Mouse (Mus musculus) frontal cortex, postnatal 36 days (tissue): ENCODE data around the gene Txk.

Experiments
- DNase-seq, 2 experiments: peaks; one replicate each; pipeline ENCODE4 v3.0.0; 2022; ENCODE audit warnings: low spot score in 2 of 2

The Txk gene

DNA sequence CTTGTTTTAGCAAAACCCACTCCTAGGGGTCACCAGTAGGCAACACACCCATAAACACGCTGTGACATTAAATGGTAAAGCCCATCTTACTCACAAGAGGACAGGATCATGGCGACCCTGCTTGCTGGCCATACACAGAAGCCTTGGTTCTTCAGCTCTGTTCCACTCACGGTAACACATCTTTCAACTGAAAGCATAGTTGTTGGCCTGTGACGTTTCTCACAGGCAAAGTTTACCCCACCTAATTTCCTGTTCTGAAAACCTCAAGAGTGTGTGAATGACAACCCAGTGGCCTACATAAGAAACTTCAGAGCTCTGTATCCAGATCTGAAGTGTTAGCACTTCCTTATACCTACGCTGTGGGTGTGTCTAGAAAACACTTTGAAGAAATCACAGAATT, at the start of gene Txk:
TSS of gene Txk (minus strand) at position 193 of the 400 bp plus-strand sequence.
- DNase-seq = no peak

DNA sequence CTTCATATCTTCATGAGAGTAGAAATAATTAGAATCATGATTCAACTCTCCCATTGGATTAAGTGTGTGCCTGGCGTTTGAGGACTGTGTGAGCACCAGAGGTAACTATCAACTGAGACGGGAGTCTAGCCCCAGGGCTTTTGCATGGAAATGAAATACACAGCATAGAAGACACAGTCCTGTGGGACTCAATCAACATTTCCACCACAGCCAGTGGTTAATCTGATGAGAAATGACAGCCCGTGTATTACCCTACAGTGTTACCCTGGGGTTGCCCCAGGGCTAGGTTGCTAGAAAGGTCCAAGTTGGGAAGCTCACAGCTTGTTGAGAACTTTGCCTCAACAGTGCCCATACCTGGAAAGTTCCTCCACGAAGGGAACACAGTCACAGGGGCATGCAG, 46.0 kb upstream of the Txk start:
- no peak for DNase-seq

DNA sequence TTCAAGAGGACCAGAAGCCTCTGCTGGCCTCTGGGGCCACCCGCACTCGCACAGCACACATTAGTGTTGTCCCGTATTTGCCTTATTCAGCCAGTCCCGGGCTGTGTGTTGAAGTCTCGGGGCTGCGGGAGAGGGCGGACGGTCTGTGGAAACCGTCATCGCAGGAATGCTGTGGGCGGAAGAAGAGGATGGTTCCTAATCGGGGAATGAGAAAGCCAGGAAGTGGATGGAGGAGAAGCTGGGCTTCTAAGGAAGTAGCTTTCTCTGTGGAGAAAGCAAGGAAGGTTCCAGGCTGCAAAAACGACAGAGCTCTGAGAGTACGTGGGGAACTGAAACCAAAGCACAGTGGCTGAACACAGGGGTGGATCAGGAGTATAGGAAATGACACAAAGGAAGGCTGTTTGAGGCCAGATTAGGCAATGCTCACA, 43.6 kb upstream of the Txk start:
- no peak for DNase-seq

DNA sequence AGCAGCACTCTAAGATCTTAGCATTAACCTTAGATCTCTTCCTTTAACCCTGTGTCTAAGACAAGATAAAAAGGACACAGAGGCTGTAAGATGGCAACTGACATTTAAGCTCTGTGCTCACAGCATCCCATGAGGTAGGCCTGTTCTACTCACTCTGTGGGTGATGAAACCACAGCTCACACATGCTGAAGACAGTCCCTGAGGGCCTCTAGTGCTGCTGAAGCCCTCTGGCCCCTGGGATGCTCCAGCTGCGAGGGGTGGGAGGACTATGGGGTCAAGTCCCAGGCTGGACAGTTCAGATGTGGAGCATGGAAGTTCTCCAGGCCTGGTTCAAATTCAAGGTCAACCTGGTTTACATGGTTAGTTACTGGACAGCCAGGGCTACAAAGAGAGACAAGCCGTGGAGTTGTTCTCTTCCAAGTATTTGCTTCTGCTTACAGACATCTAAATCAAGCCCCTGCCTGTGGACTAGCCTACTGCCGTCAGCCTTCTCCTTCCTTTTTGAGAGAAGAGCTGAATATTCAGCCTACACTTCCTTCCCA, 40.8 kb upstream of the Txk start:
- DNase-seq = no peak

DNA sequence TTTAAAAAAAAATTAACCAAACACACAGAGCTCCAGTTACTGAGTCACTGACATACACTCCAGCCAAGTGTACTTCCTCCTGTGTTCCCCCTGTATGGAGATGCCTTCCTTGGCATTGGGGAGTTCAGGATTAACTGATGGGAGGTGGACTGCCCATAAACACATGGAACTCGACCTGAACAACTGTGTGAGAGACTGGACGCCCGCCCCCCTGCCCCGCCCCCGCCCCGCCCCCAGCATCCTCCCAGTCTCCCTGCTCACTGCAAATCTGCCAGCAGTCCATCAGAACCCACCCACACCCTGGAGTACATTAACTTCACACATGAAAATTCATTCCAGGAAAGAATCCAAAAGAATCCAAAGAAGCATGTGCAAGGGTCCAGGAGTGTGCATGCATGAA, 39.2 kb upstream of the Txk start:
- DNase-seq = no peak

DNA sequence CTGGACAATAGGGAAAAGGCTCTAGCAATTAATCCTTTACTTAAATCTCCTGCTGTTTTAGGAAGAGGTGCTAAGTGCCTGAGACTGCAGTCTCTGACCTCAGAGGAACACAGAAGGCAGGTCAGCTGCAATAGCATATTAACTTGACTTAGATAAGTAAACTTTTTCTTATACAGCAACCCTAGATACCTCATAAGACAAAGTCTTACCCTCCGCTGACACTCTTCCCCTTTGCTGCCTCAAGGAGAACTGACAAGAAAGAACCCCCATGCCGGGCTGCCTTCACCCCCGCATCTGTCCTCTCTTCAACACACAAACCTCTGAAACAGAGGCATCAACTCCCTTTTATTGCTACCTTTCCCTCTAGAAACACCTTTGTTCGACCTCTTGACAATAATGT, 38.8 kb upstream of the Txk start:
- no peak for DNase-seq

DNA sequence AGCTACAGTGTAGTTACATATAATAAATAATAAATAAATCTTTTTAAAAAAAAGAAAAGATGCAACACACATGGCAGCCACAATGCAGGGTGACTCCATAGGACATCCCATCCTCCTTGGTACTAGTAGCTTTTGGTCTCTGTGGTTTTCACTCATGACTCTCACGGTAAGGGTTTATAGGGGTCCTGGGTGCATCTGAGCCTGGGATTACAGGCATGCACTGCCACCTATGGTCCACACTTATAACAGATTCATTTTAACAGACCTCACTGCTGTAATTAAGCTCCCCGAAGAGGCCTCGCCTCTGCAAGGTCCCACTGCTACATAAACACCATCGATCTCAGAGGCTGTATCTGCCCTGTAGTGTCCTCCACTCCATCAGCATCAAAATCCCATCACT, 32.9 kb upstream of the Txk start:
- no peak for DNase-seq

DNA sequence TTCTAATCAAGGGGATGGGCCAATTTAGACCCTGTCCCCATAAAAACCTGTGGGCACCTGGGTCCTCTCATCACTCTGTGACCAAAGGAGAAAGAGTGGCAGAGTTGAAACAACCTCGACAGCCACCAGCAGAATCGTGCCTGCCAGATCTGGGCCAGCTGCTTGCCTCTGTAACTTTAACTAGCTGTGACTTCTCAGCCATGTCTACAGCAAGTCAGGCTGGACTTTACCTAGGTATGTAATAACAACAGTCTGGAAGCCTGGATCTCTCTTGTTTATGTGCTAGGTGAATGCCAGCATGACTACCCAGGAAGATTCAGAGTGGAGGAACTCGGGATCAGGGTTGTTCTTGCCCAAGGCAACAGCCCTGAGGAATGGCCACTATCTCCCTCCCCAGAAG, 32.1 kb upstream of the Txk start:
- no peak for DNase-seq

DNA sequence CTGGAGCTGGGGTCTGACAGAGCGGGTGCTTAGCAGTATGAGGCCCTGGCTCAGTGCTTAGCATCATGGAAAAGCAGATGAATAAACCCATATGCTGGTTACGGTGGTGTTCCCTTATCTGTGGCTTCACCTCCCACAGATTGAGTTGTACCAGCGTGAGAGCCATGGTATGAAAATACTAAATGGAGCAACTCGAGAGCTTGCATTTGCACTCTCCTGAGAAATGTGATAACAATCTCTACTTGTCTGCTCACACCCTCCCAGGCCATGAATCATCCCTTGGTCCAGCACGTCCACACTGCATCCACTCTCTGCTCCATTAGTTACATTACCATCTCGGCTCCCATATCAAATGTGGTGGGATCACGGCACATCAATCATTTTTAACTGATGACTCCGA, 31.4 kb upstream of the Txk start:
- DNase-seq = peak in 1 of 2 experiments; percentile 50

DNA sequence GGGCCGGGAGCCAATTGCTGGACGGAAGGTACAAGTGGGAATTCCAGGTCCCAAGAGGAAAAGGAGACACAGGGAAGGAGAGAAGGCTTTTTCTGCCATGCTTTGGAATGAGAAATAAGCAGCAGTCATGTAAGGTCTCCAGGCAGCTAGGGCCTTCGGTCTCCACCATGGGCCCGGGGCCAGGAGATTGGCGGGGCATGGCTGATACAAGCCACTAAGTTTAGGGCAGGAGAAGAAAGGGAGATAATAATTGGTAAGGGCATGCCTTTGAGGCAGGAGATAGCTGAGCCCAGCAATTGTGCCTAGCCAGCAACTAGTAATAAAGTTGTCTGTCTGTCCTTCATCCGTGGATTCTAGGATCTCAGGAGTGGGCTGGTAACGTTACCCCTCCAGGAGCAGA, 30.5 kb upstream of the Txk start:
- DNase-seq = no peak

DNA sequence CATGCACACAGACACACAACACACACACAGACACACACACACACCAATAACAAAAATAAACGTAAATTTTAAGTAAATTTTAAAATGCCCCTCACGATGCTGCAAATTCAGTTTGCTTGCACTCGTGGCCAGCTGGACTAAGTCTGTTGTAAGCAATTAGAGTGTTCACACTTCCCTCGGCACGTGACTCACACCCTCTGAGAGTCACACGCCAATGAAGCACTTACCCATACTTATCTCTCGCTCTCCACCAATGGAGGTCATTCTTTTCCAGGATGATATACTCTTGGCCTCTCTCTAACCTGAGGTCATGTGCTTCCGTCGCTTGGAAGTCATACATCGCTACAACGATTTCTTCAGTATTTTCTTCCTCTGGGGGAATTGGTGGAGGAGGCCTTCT, 29.2 kb upstream of the Txk start:
- DNase-seq = no peak

DNA sequence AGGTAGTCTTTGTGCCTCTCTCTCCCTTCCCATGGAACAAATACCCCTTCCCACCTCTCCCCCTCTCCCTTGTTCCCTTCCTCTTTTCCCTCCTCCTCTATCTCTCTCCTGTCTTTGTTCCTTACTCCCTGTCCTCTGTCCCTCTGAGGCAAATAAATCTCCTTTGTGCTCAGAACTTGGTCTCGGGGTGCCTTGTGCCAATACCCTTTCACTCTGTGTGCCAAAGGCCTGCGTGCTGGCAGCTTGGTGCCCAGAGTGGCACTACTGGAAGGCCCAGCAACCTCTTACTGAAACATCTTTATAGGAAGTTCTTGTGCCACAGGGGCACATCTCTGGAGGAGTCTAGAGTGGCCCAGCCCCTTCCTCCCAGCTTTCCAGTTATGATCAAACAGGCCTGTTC, 24.0 kb upstream of the Txk start:
- DNase-seq = no peak

DNA sequence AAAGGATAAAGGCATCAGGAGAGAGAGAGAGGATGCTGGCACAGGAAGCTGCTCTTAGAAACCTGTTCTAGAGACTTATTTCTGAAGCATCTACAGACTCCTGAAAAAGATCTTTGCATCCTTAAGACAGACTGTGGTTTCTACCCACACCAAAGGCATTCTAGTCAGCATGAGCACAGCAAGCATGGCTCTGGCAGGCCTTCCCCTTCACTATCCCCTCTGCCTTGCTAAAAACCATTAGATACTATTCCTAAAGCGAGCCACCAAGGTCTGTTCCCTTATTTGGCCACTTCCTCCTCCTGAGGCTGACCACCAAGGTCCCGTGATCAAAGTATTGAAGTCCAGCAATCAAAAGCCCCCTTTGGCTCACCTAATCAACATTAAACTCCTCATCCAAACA, 23.6 kb upstream of the Txk start:
- DNase-seq = no peak

DNA sequence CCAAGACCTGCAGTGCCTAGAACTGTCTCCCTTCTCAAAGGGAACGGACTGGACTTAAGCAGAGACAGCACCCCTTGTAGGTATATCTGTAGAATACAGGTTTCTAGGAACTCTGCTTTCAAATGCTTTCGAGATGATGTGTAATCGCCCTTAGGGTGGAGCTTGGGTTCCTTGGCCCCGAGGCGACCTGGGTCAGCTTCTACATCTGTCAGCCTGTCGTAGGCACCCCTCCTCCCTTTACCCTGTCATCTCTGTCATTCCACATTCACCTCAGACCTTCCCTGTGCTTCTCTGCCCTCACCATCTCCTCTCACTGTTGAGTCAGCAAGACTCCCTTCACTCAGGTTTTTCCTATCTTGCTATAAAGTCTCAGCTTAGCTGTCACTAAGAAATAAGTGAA, 17.3 kb upstream of the Txk start:
- DNase-seq = no peak

DNA sequence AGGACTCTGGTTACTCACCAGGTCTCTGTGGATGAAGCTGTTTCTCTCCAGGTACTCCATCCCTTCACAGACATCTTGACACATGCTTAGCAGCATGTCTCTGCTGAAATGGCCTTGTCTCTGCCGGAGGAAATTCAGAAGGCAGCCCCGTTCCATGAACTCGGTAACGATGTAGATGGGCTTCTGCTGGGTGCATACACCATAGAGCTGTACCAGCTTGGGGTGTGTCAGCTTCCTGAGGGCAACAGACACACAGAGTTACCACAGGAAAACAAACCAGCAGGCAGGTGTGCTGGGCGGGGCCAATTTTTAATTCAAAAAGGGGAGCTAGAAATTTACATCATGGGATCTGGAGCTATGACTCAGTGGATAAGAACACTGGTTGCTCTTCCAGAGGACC, 11.0 kb upstream of the Txk start:
- no peak for DNase-seq

DNA sequence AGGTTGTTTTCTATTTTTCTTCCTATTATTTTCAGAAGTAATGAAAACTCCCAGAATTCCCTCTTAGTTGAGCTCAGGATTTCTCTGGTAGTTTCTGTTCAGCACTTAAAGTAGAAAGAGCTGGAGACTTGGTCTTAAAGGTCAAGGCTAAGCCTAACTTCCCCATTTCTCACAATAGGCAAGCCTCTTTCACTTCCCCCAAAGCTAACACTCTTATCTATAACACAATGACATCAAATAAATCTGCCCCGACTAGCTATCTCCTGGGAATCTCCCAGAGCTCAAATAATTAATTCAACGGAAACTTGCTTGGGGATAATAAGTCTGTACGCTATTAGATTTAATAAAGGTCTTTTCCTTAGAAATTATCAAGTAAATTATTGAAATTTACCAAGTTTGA, 10.4 kb upstream of the Txk start:
- DNase-seq = no peak

DNA sequence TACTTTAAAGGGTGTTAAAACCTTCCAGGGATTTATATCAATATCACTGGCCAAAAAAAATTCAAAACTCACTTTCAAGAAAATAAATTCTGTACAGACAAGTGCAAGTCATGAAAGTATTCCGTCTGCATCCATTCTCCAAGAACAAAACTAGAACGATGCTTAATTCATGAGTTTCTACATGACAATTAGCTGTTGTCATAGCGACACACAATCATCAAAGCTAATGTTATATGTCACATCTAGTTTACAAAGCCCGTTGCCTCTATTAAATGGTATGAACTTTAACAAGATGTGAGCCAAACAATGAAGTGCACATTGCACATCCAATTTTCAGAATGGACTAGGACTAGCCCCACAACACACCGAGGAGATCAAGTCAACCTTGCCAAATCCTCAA, 9.2 kb upstream of the Txk start:
- no peak for DNase-seq

DNA sequence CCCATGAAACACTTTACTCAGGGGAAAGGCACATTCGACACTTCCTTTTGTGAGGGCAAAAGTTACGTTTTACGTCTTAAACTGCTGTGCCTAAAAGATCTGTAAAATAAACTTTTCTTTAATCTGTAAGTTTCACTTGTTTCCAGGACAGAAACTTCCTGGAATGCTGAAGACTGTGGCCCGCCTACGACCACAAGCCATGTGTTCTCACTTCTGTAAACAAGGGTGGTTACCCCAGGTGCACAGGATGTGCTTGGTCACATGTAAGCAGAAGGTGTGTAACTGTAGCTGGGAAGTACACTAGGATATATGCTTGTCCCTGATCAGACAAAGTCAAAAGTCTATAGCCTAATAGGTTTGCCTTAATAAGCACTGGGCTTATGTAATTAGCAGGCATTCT, 8.7 kb upstream of the Txk start:
- DNase-seq = no peak

DNA sequence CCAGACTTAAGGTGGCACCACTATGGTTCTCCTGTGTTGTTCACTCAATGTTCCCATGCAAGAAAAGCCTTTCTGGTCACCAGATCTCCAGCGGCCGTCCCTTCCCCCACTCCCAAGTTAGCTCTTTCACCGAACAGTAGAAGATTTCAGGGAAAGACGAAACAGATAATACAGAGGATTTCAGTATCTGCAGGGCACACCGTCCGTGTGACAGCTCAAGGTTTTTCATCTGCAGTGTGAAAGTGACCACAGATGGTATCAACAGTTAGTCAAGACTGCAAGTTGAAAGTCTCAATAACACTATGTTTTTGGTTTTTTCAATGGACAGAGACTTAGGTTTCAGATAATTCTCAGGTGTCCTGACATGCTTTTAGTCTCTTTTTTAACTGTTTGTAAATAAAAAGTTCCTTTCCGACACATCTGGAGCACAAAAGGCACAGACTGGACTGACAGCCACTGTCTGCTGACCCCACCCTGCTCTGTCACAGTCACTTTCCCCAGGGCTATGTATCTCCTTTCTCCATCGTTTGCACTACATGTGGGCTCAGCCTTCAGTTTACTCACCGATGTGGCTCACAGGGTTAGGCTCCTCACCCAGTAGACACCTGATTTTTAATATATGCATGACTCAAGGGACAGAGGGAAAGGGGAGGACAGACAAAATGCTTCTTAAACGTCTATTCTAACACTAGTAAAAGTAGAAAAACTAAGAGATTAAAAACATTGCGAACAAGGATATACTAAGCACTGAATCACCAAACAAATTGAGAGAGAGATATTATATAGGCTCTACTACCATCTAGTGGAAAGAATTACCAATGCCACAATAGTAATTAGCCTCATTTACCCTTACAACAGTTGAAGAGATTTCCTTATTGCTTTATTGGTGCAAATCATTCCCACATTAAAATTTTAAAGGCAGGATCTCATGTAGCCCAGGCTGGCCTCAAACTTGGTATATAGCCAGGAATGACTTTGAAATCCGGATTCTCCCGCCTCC, 6.6 kb upstream of the Txk start:
- no peak for DNase-seq

DNA sequence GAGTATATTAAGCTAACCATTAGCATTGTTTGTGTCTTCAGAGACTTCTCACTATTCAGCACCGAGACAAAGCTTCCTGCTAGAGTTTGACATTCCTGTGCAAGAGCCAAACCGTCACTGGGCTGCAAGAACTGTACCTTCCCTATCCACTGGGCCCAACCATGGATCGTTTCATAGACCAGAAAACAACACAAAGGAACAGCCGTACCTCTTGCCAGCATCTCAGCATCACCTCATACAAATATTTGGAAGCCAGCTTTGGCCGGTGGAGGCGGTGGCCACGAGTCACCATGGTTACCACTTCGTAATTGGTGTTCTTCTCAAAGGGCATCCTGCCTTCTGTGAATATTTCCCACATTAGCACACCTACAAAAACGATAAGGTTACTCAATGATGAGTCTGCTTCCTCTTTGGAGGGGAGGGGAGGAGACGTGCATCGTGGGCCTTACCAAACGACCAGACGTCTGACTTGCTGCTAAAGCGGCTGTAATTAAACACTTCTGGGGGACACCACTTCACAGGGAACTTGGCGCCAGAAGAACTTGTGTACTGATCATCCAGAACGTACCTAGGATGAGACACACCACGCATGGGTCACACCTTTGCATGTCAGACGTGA, 4.7 kb upstream of the Txk start:
- no peak for DNase-seq

DNA sequence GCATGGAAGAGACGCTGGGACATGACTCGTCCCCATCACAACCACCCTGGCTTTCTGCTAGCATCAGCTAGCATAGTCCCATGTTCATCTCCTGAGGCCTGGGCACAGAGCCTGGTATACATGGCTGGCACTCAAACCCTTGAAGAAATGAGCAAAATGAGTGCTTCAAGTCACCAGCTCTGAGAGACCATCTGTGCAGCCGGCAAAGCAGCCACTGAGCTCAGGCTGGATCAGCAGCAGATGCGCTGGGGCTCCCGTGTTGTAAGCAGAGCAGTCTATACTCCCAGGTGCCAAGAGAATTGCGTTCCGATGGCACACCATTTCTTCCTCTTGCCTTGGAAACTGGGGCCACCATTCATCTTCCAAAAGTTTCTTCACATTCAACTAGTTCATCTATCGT, 3.4 kb upstream of the Txk start:
- DNase-seq = peak; percentile 40 to 82

DNA sequence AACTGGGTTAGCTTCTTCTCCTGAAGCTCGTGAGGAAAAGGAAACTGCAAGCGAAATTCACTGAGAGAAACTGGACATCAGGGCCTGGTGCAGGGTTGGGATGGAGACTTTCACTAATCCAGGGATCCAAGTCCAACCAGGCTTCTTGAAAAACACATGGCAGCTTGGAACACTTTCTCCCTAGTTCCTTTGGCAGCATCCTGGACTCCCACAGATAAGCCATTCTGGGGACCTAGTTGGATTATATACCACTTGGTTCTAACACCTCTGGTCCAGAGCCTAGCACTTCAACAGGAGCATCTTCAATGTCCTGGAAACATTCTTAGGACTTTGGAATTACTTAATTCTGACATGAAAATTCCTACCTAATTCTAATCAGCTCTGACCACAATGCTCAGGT, 2.5 kb upstream of the Txk start:
- DNase-seq = no peak
